Mouse (Mus musculus) ovary, postnatal 10 days (tissue): ENCODE results near the gene Rbbp6.

Experiments used
- DNase-seq: peaks from one replicate; pipeline ENCODE4 v3.0.0; 2022; ENCODE audit warnings: low spot score

Gene Rbbp6

DNA sequence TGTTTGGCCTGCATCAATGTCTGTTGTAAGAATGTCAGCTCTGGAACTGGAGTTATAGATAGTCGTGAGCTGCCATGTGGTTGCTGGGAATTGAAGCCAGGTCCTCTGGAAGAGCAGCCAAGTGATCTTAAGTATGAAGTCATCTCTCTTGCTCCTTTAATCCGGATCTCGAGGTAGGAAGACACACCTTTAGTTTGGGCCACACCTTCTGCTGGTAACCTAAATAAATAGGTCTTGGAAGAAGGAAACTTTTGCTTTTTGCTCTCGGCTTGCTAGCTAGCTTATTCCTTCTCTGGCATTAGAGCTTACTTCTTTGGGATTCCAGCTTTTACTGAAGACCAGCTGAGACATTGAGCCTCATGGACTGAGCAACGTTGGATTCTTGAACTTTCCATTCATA is at the start of gene Rbbp6:
Gene Rbbp6, plus strand, starts transcription at position 301 of the 400 bp plus-strand sequence.
- DNase-seq, result no peak

- DNase-seq, result no peak
These were observed 45.5 kb upstream of the Rbbp6 start for GRCm38 (mm10) chr7:122919728-122920582.

GRCm38 (mm10) chr7:122921537-122921936 is 43.9 kb upstream of the Rbbp6 start:
- no peak for DNase-seq

- no peak for DNase-seq
These were observed 41.2 kb upstream of the Rbbp6 start for GRCm38 (mm10) chr7:122924256-122924655.

DNA sequence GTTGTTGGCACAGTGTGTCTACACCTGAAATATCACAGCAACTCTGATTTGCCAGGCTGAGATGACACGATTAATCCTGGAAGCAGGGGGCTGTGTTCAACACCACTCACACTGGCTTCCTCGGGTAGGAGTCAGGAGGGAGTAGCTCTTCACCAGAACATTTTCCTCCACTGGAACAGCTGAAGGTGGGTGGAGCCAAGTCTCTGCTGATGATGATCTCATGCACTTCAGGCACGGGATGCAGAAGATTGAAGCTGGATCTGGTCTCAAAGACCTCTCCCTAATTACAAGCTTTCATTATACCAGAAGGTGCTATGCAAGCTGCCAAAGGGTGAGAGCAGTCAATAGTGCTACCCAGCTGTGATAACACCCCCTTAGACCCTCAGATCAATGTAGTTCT is 35.0 kb upstream of the Rbbp6 start:
- no peak for DNase-seq

- DNase-seq, result no peak
These were observed 33.3 kb upstream of the Rbbp6 start for GRCm38 (mm10) chr7:122932171-122932570.

GRCm38 (mm10) chr7:122936626-122937025 is 28.9 kb upstream of the Rbbp6 start:
- no peak for DNase-seq

DNA sequence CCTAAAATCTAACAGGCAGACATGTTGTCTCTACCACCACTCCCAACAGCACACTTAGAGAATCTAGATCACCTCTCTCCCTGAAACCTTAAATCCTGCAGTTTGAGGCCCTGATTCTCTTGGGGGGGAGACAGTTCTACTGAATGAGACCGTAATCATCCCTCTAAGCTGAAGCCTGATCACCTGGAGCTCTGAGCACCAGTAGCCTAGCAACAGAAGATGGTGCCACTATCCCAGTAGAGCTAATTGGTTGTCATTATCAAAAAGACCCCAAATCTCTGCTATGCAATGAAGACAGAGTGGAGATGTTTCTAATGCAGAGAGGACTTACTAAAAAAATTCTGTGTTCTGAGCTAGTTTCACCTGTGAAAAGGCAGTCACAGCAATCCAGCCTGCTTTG is 27.3 kb upstream of the Rbbp6 start:
- no peak for DNase-seq

DNA sequence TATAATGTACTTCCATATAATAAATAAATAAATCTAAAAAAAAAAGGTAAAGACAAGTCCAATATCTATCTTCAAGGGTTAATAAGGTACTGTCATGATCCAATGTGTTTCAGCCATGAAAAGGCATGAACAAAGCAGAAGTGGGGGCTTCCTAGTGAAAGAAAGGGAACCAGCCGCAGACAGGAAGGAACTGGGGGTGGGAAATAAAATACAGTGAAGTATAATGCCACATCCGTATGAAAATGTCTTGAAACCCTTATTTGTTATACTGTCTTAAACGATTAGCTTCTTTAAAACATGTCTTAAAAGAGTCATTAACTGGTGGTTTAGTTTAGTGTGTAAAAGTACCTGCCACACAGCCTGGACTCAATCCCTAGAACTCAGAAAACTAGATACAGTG is 26.3 kb upstream of the Rbbp6 start:
- no peak for DNase-seq

DNA sequence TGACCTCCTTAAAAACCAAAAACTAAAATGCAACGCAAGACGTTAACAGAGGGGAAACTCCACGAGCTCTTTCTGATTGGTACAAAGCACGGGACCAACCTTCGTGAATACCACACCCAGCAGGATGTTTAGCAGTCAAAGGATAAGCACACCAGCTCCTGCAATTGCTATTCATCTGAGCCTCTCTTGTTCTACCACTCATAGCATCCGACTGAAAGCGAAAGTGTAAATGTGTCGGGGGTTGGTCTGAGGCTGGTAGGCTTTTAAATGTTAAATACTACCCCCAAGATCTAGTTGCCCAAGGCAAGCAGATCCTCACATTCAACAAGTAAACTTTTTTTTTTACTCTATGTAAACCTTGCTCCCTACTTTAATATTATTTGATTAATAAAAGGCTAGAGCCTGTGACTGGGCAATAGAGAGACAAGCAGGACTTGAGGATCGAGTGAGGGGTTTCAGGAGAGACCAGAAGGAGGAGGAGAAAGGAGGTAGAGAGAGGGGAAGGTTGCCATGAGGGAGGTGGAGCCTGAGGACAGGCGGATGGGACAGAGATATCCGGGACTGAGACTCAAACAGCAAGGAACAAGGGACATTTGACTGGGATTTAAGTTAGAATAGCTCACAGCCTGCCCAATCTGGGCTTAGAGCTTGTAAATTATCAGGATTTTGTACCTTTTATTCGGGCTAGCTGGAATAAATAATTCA is 25.0 kb upstream of the Rbbp6 start:
- no peak for DNase-seq

DNA sequence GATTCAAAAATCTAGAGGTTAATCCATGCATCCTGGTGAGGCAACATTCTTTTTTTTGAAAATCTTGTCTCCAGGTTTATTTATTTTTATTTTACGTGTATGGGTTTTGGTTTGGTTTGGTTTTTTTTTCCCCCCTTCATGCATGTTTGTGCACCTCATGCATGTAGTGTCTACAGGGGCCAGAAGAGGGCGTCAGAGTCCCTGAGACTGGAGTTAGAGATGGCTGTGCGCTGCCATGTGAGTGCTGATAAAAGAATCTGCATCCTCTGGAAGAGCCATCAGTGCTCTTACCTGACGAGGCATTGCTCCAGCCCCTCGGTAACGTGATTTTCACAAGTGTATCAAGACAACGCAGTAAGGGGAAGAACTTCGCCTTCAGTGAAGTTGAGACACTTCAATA is 23.4 kb upstream of the Rbbp6 start:
- no peak for DNase-seq

GRCm38 (mm10) chr7:122945149-122945548 is 20.3 kb upstream of the Rbbp6 start:
- DNase-seq, result peak; percentile 48

GRCm38 (mm10) chr7:122949268-122949667 is 16.2 kb upstream of the Rbbp6 start:
- DNase-seq, result no peak

GRCm38 (mm10) chr7:122951464-122951863 is 14.0 kb upstream of the Rbbp6 start:
- DNase-seq, result no peak

DNA sequence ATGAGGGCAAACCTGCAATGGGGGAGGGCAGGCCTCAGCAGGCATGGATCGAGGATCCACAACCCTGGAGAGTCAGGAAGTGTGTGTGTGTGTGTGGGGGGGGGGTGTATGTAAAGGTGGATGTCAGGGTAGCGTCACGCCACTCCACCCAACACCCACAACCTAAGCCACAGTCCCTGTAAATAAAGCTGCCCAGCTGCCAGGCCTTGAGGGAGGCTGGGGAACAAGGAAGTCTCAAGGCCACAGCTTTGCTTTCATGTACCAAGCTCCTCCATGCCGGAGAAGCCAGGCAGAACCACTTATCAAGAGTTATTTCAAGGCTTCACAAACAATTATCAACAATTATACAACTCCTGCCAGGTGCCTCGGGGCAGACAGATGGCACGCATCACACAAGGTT is 13.4 kb upstream of the Rbbp6 start:
- no peak for DNase-seq

DNA sequence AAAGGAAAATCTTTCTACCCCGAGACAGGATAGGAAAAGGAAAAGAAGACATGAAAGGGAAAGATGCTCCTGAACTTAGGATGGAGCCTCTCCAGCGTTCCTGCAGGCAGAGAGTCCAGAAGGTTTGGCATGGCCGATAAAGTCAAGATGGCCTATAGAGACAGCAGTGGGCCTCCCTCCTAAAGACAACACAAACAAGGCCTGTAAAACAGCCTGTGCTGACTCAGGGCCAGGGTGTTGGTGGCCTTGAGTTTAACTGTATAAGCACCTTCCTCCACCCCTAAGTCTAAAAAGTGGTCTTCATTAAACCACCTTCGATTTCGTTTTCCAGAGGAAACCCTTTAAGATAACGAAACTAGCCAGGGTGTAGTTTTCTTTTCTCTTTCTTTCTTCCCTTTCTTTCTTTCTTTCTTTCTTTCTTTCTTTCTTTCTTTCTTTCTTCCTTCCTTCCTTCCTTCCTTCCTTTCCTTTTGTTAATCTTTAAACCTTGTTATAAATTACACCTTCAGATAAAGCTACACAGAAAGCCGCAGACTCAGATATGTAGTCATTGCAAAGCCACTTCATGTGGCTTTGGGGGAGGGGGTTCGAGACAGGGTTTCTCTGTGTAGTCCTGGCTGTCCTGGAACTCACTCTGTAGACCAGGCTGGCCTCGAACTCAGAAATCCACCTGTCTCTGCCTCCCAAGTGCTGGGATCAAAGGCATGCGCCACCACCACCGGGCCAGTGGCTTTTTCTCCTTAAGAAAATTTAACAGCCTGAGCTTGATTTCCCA is 10.8 kb upstream of the Rbbp6 start:
- DNase-seq, result no peak

DNA sequence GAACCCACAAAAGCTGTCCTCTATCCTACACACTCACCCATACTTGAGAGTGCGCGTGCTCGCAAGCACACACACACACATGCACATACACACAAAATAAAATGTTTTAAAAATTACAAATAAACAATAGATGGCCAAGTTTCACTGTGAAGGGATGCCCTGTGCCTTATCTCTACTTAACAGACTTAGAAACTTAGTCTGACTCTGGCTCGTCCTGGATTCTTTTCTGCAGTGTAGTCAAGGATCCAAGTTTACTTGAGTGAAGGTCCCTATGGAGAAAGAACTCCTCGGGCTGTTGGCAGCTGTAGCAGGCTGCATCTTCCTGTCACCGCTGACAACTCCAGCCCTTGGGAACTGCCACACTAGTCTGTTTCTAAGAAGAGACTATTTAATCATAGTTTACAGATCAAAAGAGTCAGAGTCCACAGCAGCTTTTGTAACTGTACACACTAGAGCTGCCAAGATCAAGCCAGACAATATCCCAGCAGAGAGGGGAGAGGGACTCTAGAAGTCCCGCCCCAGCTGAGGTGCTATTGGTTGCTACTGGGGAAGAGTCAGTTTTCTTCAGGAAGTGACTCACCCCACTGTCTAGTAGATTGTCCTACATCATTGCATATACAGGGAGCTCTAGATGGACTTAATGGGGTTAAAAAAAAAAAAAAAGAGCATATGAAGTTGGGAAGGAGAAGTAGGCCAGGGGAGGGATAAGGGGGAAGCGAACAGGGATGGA is 10.1 kb upstream of the Rbbp6 start:
- DNase-seq, result no peak

DNA sequence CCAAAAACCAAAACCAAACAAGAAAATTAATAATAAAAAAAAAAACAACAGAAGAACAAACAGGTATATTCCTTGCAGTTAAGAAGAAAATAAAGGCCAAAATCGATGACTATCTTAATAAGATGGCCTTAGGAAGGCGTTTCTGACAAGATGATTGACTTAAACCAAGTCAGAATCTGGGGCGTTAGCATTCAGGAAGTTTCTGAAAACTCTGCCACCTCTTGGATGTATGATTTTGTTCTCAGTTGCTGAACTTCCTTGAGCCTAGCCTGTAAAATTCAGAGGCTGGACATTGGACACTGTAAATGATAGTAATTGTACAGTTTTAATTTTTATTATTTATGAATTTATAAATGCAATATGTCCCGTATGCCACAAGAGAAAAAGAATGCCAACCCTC is 3.3 kb downstream of the Rbbp6 start:
- DNase-seq, result no peak

DNA sequence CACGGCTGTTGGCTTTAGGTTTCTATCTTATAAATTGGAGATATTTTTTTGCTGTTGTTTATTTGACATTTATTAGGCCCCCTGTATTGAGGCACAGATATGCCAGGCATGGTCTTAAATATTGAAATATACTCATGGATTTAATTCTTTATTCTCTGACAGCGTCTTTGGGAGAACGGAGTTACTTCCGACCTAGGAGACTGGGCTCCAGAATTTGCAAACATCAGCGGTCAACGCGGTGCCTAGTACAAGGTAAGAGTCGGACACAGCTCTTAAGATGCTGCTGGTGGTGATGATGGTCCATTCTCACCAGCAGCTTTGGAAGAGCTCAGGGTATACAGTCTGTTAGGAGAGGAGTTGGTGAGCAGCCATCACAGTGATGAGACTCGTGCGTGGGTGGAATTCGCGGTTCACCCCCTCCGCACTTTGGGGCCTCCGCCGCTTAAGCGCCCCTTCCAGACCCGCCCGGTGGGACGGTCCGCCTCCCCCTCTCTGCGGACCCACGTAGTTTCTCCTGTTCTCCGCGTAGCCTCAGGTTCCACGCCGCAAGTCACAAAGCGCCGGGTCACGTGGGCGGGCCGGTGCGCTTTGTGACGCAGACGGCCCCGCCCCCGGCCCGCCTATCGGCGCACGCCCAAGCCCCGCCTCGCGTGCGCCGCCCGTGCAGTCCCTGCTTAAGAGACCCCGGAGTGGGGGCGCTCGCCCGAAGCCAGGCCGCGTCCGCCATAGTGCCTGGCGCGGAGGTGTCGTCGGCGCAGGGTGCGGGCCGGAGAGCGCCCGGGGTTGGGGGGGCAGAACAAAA is 3.9 kb downstream of the Rbbp6 start:
- peak; percentile 79 for DNase-seq

- peak; percentile 35 for DNase-seq
These were observed 4.8 kb downstream of the Rbbp6 start for GRCm38 (mm10) chr7:122970119-122970781.
